ENCODE assay signal across 13 mouse cellular contexts in the genomic region with DNA sequence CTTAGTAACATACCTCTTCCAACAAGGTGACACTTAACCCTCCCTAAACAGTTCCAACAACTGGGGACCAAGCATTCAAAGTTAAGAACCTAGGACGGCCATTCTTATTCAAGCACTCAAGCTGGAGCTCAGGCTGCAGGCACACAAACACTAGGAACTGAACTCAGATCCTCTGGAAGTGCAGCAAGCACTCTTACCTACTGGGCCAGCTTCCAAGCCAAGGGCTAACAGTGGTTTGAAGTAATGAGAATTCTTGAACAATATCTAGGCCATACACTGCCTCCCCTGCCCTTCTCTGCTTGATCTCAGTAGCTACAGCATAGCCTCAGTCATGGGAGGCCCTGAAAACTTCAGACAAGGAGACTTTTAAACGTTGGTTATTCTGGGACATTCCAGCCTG.
"Had no signal": no experiment of that assay in that cellular context is flagged by ENCODE, and none has a peak within 500 bp of the region (broad histone marks: within the 10 kb centered on the region; RNA-seq: fewer than 3 reads in every experiment).

No protein-coding gene starts in this region.

- H3K4me3 ChIP-seq: limb, embryonic 13.5 days; liver, embryonic 15.5 days had no signal

- H3K27me3 ChIP-seq: limb, embryonic 13.5 days; liver, embryonic 15.5 days had no signal

- H3K4me1 ChIP-seq: limb, embryonic 13.5 days; liver, embryonic 15.5 days had no signal

- H3K4me2 ChIP-seq: limb, embryonic 13.5 days; liver, embryonic 11.5 days; liver, embryonic 15.5 days; midbrain, embryonic 11.5 days had no signal

- H3K27ac ChIP-seq: limb, embryonic 13.5 days; liver, embryonic 15.5 days; macrophage; stomach, postnatal 0 days had no signal

- DNase-seq: kidney, adult 2 months; kidney, postnatal 25 days; layer of hippocampus, postnatal 36 days; lung, adult 2 months; right cerebral cortex, postnatal 25 days; thymus, adult 18-20 months had no signal

- ATAC-seq: midbrain, embryonic 16.5 days had no signal

- H3K9ac ChIP-seq: limb, embryonic 13.5 days; liver, embryonic 15.5 days had no signal

- H3K36me3 ChIP-seq: limb, embryonic 13.5 days; liver, embryonic 15.5 days had no signal

- H3K9me3 ChIP-seq: limb, embryonic 13.5 days; liver, embryonic 15.5 days had no signal
